Mouse (Mus musculus): ENCODE measurements around the gene Pms1. TPM values are rescaled to one million over a fixed set of nuclear protein-coding genes. Genes with fewer than 3 reads are reported as not detected.
A peak's percentile ranks its signal among the peaks of the same experiment; 100 is the strongest.
"Not testable (repeated sequence)": the region's sequence is repeated elsewhere in the genome, so short reads cannot be mapped to it uniquely, and the experiment has no call there.

Pms1 gene
- total RNA-seq (2021), result 10 to 100 TPM in 1 of 2 experiments, 1 to 10 TPM in 1; 9.8 to 10.3 TPM

- peak; percentile 97 for DNase-seq
Observed at GRCm38 (mm10) chr1:53296581-53297383, at the start of gene Pms1, which contains the start of the genes Ormdl1 and Gm28778. Gene Pms1, minus strand, starts transcription at chr1:53297018. Gene Ormdl1, plus strand, starts transcription at chr1:53297095. Gene Gm28778, plus strand, starts transcription at chr1:53297111.

DNA sequence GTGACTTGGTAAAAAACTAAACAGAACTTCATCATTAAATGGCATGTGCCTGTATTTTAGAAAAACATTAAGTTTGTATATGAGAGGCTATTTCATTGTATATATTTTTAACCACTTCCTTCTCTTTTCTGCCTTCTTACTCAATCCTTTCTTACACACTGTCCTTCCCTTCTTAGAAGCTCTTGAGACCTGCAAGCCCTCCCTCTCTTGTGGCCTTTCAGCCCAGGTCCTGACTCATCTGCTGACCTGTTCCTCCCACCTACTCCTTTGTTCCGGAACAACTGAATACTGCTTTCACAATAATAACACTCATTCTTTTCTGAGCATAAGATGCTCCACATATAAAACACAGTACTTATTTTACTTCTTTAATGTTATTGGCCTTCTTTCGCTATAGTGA is 44.3 kb upstream of the Pms1 start:
- DNase-seq, result no peak

- DNase-seq, result not testable (repeated sequence)
Observed at GRCm38 (mm10) chr1:53337403-53337802, 40.6 kb upstream of the Pms1 start.

GRCm38 (mm10) chr1:53335465-53335864 is 38.6 kb upstream of the Pms1 start:
- no peak for DNase-seq

GRCm38 (mm10) chr1:53333527-53333926 is 36.7 kb upstream of the Pms1 start:
- not testable (repeated sequence) for DNase-seq

GRCm38 (mm10) chr1:53324827-53325494 is 28.1 kb upstream of the Pms1 start:
- DNase-seq, result no peak

GRCm38 (mm10) chr1:53324277-53324676 is 27.5 kb upstream of the Pms1 start:
- DNase-seq, result no peak

- no peak for DNase-seq
Observed at GRCm38 (mm10) chr1:53323254-53323653, 26.4 kb upstream of the Pms1 start.

DNA sequence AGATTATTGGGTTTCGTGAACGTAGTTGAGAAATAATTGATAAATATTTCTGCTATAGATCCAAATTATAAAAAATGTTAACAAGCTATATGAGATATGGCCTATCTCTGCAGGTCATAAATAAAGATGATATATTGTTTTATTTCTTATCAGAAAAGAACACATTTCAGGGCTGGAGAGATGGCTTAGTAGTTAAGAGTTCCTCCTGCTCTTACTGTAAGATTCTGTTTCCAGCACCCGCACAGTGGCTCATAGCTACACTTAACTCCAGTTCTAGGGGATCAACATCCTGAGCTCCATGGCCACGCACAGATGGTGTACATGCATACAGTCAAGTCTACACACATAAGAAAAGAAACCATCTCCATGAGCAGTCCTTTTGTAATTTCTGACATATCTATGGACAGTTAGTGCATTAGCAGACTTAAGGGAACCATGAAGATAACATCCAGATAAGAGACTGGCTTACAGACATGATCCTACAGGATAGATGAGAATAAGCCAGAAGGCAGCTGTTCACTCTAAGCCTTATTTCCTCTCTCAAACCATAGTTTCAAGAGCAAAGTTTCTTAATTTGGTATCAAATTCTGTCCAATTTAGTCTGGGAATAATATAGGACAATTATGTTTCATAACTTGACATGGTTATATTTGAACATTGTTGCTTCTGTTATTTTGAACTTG is 25.0 kb upstream of the Pms1 start:
- DNase-seq, result no peak

GRCm38 (mm10) chr1:53312989-53313967 is 16.5 kb upstream of the Pms1 start, which contains the start of gene Osgepl1:
Gene Osgepl1, plus strand, starts transcription at chr1:53313624.
- peak; percentile 88 for DNase-seq

GRCm38 (mm10) chr1:53300506-53300905 is 3.7 kb upstream of the Pms1 start:
- no peak for DNase-seq

GRCm38 (mm10) chr1:53291197-53291596 is 5.6 kb downstream of the Pms1 start:
- DNase-seq, result no peak

DNA sequence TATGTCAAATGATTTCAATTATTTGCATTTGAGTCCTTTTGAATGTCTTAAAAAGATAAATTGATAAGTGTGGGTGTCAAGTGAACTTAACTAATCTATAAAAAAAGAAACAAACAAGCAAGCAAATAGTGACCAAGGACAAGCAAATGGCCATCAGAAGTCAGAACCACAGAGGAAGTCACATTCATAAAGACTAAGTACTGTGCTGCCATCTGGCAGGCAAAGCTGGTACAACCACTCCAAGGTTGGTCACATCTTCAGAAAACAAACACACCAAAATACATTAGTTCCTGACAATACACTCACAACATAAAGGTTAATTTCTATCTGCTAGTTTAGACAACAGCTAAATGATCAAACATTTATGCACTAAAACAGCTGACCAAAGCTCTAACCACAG is 24.2 kb downstream of the Pms1 start:
- peak; percentile 50 for DNase-seq

- DNase-seq, result no peak
Observed at GRCm38 (mm10) chr1:53269901-53270300, 26.9 kb downstream of the Pms1 start.

GRCm38 (mm10) chr1:53264958-53265612 is 31.7 kb downstream of the Pms1 start:
- not testable (repeated sequence) for DNase-seq

- DNase-seq, result no peak
Observed at GRCm38 (mm10) chr1:53226063-53226462, 70.8 kb downstream of the Pms1 start.

DNA sequence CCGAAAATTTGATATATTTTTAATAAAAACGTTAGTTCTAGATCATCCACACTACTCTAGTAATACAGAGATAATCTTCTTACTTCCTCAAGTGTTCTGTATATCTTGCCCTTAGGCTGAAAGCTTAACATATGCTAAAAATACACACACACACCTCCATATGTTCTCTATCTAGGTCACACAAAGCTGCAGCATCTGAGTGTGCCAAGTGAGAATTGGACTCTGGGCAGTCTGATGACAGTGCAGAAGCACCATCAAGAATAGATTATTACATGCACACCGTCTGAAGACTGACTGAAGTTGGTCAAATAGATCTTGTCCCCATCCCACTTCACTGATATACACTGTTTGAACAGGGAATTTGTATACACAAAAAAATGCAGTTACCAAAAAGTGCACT is 71.2 kb downstream of the Pms1 start:
- no peak for DNase-seq

GRCm38 (mm10) chr1:53224775-53225174 is 72.0 kb downstream of the Pms1 start:
- DNase-seq, result no peak

DNA sequence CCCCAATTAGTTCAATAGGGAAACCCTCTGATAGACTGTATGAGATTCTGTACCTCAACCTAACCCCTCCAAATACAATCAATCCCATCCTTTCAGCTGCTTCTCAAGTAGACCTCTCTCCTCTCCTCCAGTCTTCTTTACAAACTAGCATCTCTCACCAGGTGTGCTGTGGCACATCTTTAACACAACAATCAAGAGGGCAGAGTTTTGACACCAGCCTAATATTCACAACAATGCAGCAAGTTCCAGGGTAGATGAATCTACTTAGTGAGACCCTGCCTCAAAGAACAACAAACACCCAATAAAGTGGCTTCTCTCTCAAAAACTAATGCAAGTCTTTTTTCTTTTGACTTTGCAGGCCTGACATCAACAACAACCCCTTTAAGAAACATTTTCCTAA is 86.7 kb downstream of the Pms1 start:
- no peak for DNase-seq

- no peak for DNase-seq
Observed at GRCm38 (mm10) chr1:53203902-53204301, 92.9 kb downstream of the Pms1 start.

GRCm38 (mm10) chr1:53201630-53202199 is 95.1 kb downstream of the Pms1 start:
- no peak for DNase-seq
